Mouse (Mus musculus): Measurements from ENCODE around the gene Borcs6.
"Not testable (repeated sequence)": the region's sequence is repeated elsewhere in the genome, so short reads cannot be mapped to it uniquely, and the experiment has no call there.

Gene Borcs6

DNA sequence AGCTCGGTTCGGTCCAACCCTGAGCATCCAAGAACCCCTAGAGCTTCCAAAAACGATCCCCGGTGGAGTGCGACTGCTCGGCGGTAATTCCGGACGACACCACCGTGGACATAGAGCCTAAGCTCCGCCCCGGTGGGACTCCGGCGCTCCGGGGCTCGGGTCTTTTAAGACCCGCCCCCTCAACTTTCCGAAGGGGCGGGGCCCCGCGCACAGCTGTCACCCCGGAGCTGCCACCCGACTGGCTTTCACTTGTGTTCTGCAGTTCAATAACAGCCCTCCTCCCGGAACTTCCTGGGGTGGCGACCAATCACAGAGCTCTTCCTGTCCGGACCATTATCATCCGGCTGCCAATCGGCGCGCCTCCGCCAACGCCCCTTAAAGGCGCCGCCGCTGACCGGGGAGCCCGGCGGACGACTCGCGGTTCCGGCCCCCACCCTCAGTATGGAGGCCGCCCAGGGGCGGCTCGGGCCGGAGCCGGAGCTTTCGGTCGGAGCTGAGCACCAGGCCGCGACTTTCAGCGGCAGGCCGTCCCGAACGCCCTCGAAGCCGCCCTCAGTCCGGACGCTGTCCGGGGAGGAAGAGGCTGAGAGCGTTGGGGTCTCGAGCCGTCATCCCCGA is at the start of gene Borcs6:
Gene Borcs6, plus strand, starts transcription at position 361 of the 618 bp plus-strand sequence.
- peak; percentile 92 for DNase-seq

DNA sequence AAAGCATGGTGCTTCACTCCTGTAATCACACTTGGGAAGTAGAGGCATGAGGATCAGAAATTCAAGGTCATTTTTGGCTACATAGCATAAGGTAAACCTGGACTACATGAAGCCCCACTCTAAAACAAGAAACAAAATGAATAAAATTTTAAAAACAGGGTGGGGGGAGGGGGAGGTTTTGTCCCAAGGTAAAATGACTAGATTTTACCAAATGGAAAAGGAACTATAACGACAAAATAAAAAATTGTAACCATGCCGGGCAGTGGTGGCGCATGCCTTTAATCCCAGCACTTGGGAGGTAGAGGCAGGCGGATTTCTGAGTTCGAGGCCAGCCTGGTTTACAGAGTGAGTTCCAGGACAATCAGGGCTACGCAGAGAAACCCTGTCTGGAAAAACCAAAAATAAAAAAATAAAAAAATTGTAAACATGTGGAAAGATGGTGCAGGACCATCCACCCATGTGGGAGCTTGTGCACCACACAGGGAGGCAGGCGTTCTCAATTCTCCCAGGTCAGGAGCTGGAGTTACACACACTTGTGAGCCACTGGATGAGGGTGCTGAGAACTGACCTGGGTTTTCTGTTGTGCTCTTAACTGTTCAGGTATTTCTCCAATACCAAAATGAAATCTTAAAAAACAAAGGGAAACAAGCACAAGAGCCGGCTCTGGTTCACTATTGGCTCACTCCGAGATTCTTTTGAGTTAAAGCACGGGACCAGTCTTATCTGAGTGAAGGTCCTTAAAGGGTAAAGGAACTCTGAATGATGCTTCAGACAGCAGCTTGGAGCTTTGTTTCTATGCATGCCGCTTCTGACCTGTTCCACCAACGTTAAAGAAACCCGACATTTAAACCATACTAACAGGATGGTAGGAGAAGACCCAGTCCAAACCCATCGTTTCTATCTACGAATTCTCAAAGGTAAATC is 48.9 kb upstream of the Borcs6 start:
- DNase-seq: no peak

DNA sequence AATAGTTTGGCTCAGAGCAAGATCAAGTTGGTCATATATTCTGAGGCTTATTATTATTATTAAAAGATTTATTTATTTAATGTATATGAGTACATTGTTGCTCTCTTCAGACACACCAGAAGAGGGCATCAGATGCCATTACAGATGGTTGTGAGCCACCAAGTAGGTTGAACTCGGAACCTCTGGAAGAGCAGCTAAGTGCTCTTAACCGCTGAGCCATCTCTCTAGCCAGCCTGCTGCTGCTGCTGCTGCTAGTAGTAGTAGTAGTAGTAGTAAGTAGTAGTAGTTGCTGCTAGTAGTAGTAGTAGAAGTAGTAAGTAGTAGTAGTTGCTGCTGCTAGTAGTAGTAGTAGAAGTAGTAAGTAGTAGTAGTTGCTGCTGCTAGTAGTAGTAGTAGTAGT is 48.1 kb upstream of the Borcs6 start:
- not testable (repeated sequence) for DNase-seq

DNA sequence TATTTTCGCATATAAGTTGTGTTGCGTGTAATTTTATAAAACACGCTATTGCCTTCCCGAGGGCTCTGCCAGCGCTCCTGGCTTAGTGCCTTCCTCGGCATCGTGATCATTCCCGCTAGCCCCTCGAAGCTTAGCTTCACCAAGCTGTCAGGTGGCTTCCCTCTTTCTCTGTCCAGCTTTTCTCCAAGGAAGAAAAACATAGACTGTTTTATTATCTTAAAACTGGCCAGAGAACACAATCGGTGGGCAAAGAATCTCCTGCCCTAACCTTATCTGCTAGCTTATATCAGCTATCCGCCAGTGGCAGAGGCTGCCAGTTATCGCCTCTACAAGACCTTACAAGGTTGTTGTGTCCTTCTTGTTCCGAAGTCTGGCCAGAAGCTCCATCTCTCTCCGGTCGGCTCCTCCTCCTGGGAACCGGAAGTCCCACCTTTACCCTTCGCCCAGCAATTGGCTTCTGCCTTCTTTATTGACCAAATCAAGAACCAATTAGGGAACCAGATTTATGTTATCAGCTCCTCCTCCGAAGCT is 47.4 kb upstream of the Borcs6 start:
- peak; percentile 84 for DNase-seq

DNA sequence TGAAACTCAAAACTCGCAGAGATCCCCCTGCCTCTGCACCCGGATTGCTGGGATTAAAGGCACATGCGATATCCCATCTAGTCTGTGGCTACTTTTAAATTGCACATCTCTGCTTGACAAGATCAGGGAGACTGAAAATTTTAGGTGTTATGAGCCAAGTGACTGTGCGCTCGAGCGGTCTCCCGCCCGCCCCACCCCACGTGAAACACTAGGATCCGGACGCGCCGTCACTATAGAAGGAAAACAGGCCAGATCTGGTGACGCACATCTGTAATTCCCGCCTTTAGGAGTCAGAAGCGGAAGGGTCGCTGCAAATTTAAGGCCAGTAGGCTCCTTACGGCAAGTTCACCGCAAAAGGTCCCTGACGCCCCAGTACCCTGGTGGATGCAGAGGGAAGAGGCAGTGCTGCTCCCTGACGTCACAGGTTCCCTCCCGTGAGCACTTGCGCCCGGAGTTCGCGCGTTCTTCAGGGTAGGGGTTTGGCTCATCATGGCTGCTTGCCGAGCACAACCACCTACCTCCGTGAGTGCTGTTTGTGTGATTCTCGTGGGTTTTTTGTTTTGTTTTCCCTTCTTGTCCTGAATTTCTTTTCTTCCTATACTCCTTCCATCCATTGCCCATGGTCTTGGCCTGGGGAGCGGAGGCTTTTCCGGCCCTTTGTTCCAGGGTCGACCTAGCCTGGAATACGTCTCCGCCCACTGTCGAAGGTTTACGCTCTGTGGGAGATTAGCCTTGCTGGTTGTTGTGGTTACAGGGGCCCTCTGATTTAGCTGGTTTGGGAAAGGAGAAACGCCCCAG is 43.7 kb upstream of the Borcs6 start, which contains the start of gene Ctc1:
Gene Ctc1, plus strand, starts transcription at position 268 of the 798 bp plus-strand sequence.
- peak; percentile 85 for DNase-seq

DNA sequence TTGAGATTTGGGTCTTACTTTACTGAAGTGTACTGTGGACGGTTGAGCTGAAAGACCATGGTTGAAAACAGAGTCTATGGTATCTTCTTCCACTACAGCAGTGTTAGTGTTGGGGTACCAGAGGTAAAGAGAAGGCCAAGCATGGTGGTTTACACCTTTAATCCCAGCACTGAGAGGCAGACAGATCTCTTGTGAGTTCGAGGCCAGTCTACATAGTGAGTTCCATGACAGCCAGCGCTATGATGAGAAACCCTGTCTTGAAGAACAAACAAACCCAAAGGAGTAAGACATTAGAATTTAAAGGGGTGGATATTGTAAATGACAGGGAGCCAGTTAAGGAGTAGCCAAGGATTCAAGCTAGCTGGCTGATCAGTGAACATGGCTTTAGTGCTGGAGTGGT is 42.8 kb upstream of the Borcs6 start:
- DNase-seq: no peak

DNA sequence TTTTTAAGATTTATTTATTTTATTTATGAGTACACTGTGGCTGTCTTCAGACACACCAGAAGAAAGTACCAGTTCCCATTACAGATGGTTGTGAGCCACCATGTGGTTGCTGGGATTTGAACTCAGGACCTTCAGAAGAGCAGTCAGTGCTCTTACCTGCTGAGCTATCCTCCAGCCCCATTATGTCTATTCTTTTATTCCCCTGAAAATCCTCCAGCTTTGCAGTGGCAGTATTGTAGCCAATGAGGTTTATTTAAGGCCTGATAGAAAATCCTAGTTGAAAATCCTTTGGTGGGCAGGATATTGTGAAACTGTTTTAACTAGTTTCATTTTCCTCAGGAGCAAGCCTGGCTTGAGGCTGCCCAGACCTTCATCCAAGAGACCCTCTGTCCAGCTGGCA is 38.8 kb upstream of the Borcs6 start:
- DNase-seq: no peak

DNA sequence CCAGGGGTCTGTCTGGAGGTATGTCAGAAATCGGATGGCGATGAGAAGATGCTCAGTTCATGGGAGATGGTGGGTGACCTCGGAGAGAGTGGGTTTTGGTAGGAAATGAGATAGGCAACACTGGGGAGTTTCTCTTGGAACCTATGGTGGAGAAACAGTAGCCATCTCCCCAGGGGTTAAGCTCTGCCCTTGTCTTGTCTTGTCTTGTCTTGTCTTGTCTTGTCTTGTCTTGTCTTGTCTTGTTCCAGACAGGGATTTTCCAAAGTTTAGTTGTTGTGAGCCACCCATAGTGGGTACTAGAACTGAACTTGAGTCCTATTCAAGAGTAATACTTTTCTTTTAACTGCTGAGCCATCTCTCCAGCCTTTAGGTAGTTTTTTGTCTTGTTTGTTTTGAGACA is 33.0 kb upstream of the Borcs6 start:
- no peak for DNase-seq

DNA sequence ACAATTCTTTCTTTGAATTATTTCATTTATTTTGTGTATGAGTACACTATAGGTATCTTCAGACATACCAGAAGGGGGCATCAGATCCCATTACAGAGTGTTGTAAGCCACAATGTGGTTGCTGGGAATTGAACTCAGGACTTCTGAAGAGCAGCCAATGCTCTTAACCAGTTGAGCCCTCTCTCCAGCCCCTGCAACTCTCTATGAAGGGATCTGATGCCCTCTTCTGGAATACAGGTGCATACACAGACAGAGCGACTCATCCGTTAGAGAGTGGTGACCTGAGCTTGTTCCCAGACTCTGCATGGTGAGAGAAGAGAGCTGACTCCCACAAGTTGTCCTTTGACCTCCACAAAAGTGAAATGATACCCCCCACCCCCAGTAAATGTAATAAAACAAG is 30.7 kb upstream of the Borcs6 start:
- no peak for DNase-seq

DNA sequence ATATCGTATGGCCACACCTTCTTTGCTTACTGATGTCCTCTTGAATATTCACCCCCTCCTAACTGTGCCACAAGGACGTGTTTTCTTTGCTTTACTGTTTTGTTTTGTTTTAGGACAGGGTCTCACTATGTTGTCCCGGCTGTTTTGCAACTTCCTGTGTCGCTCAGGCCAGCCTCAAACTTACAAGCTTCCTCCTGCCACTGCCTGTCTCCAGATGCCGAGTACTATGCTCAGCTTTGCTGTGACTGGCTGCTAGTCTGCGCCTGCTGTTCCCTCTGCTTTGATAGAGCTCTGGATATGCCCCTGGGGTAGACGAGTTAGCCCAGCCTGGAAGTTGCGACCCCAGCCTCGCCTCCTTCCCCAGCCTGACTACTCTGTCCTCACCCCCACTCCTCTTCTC is 26.0 kb upstream of the Borcs6 start:
- DNase-seq: no peak

DNA sequence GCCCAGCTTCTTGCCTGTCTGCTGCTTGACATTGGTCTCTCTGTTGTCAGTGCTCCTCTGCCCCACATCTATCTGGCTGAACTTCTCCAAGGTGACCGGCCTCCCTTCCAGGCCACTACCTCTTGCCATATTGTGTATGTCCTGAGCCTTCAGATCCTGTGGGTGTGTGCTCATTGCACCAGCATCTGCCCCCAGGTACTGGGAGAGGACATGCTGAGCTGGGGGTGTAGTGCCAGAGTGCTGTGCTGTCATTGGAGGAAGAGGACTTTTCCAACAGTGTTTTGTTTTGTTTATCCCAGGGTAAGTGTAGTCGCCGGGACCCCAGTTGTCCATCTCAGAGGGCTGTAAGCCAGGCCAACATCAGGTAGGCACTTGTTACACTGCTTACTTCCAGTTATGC is 24.9 kb upstream of the Borcs6 start:
- no peak for DNase-seq

DNA sequence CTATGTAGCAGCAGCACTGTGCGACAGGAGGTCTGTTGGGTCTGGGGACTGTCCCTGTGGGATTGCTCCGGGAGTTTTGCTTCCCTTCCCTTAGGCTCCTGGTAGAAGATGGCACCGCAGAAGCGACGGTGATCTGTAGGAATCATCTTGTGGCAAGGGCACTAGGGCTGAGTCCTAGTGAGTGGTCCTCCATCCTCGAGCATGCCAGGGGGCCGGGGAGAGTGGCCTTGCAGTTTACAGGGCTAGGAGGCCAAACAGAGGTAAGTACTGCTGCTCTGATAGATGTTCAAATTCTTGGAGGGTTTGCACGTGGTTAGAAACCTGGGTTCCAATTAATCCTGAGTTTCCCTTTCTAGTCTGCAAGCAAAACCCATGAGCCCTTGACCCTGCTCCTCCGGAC is 24.1 kb upstream of the Borcs6 start:
- DNase-seq: no peak

DNA sequence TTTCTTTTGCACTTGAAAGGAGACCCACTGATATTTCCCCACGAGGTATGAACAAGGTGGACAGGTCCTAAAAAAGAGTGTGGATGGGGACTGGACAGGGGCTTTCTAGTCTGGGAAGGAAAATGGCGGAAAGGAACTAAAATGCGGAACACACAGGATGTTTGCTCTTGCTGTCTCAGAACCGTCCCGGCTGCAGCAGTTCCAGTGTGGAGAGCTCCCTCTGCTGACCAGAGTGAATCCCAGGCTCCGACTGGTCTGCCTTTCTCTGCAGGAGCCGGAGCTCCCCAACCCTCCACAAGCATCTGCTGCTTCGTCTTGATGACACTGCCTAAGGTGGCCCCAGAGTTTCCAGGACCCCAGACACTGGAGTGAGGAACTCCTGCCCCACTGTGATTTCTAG is 23.7 kb upstream of the Borcs6 start:
- DNase-seq: peak; percentile 87

DNA sequence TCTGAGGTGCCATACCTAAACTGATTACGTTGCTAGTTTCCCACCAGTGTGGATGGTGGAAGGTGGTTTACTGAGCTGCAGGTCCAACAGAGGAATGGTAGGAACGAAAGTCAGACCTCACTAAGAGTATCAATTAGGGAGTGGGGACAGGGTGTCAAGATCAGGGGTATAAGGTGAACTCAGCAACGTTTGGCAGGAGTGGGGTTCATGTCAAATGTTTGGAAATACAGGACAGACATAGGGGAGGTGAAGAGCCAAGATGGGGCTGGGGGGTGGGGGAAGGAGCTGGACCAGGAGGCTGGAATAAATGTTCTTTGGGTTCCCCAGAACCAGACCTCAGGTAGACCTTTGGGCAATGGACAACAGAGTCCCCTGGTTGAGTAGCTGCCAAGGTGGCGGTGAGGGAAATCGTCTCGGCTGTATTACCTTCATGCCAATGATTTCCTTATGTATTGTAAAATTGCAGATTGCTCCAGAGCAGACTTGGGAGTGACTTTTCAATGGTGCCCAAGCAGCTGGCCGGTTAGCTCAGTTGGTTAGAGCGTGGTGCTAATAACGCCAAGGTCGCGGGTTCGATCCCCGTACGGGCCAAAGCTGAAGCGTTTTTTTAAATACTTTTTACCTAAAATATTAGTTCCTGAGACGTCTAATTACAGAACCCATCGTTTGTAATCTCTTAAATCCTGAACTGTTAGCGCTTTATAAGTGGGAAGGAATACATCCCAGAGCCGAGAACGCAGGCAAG is 22.9 kb upstream of the Borcs6 start:
- DNase-seq: peak; percentile 94

DNA sequence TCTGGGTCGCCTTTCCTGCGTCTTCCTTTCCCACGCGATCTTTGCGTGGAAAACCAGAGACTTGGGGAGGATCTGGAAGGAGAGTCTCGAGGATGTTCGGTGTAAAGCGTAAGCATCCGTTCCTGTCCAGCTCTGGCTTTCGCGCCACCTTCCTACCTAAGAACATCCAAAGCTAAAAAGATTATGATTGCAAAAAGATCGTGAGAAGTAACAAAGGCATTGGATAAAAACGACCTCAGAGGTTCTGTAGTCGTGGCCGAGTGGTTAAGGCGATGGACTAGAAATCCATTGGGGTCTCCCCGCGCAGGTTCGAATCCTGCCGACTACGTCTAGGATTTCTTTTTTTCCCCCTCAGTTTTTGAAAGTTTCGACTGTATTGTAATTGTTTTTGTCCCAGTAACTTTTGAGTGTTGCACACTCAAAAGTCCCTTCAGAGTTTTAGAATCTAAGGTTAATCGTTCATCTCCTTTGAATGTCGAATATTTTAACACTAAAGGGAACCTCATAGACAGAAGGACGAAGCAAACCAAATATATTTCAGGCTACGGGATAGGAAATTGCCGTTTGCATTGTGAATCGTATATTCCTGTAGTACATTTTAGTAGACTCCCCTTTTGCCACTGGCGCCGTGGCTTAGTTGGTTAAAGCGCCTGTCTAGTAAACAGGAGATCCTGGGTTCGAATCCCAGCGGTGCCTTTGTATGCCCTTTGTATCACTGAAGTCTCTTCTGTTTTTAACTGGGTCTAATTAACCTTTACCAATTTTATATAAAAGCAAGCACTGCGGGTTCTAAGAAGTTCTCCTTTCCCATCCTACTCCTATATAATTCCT is 22.1 kb upstream of the Borcs6 start:
- DNase-seq: peak; percentile 88

DNA sequence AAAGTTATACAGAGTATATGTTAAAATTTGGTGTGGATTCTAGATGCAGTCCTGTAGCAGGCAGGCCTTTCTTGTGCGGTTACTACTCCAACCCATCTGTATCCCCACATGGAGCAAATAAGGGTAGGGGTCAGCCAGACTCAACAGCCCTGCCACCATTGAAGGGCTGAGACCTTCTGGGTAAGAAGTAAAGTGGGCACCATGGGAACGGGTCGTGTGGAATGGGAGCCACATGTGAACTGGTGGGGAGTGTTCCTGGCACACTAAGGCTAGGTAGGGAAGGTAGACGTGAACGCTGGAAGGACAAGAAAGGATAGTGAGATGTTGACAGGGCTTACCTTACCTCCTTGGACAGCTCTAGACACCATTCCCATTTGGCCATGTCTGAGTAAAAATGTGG is 21.3 kb upstream of the Borcs6 start:
- no peak for DNase-seq

DNA sequence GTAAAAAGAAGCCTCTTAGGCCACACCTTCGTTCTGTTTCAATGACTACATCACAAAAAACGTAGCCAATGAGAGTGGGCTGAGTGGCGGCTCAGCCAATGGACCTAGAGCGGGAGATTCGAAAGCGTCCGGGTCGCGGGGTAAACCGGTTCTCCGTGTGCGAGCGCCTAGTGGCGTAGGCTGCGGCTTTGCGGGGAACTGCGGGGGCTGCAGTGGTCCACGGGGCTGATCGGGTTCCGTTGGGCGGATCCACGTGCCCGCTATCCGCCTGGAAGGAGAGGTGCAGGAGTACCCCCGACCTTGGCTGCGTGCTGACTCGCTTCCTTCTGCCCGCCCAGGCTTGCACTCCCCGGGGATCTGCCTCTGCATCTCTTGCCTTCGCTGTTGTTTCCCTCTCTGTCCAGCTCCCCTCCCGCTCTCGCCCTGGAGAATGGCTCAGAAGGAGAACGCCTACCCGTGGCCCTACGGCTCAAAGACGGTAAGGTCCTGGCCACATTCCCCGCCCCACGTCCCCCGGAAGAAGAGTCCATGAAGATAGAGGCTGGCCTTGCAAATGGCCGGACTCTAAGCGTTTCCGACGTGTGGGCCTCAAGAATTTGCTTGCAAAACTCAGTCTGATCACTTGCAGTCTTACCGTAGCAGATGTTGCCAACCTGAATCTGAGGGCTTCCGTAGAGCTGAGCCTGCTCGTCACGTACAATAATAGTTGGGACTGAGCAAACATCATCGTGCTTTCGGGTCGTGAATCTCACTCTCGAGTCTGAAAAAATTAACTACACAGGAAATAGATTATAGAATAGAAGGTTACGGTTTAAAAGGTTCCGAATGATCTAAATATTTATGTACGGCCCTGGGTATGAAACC is 13.8 kb upstream of the Borcs6 start, which contains the start of gene Aurkb:
Gene Aurkb, plus strand, starts transcription at position 117 of the 864 bp plus-strand sequence.
- DNase-seq: peak; percentile 70

DNA sequence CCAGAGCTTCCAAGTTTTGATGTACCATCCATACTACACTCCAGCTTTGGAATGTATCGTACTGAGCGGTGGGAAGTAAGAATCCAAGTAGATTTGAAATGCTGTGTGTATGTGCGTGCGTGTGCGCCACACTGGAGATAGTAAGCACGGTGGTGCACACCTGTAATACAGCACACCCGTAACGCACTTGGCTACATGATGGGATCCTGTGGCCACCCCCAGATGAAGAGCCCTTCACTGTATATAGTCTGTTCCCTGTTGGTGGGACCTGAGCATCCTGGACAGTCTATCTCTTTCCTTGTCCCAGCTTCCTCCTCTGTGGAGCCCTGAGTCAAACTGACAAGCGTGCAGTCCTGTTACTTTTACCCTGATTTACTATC is 13.1 kb upstream of the Borcs6 start:
- no peak for DNase-seq

DNA sequence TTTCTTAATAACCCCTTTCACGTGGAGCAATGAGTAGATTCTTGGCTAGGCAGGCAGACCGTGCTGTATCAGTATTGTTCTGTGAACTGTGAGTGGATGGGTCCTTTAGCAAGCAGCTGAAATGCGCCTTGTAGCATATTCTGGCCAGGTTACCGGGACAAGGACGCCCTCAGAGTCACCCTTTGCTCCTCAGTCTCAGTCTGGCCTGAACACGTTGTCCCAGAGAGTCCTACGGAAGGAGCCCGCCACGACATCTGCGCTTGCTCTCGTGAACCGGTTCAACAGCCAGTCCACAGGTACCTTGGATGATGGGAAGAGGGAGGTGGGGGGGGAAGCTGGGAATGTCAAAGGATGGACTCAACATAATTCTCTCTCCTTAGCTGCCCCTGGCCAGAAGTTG is 11.9 kb upstream of the Borcs6 start:
- no peak for DNase-seq

DNA sequence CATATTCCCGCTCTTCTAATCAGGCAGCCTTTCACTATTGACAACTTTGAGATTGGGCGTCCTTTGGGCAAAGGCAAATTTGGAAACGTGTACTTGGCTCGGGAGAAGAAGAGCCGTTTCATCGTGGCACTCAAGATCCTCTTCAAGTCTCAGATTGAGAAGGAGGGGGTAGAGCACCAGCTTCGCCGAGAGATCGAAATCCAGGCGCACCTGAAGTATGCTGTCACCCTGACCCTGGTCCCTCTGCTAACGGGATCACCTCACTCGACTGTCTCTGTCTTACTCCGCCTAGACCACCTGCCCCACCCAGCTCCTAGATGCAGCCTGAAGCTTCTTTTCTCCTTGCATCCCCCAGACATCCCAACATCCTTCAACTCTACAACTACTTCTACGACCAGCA is 11.4 kb upstream of the Borcs6 start:
- DNase-seq: no peak

Data from cerebellum, adult 8-10 months (tissue).